Mouse (Mus musculus): ENCODE data around the gene Hist2h3c1.
A peak's percentile ranks its signal among the peaks of the same experiment; 100 is the strongest.
"Not testable (repeated sequence)": the region's sequence is repeated elsewhere in the genome, so short reads cannot be mapped to it uniquely, and the experiment has no call there.

The Hist2h3c1 gene

DNA sequence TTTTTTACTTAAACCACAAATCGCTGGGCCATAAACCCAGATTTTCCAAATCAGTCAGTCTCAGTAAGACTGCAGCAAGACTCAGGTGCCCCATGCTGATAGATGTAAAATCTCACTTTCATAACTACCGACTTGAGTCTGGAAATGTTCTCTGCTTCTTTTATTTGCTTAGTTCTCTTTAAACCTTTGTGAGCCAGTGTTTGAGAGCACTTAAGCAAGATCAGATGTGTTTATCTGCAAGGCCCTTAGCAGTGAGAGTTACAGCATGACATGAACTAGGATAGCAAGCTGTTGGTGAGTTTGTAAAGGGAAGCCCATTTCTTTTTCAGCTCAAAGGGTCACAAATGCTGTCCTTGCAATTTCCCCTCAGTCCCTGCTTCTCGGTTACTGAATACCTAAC is 10.7 kb downstream of the Hist2h3c1 start:
- no peak for DNase-seq (ENCODE audit: low spot score)

- no peak for DNase-seq (ENCODE audit: low spot score)
Observed at GRCm38 (mm10) chr3:96260220-96260619, 13.7 kb downstream of the Hist2h3c1 start.

DNA sequence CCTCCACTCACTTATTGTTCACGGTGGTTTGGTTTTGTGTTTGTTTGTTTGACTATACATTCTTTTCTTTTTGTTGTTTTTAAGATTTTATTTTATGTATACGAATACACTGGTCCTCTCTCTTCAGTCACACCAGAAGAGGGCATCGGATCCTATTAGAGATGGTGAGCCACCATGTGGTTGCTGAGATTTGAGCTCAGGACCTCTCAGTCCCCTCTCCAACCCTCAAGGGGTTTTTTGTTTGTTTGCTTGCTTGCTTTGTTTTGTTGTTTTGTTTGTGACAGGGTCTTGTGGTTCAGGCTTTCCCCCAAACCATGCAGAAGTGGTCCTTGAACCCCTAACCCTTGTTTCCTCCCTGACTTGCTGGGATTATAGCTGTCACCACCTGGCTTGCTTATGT is 15.1 kb downstream of the Hist2h3c1 start:
- DNase-seq (ENCODE audit: low spot score), result no peak

- DNase-seq (ENCODE audit: low spot score), result peak; percentile 61
Observed at GRCm38 (mm10) chr3:96262216-96262875, 15.9 kb downstream of the Hist2h3c1 start.

DNA sequence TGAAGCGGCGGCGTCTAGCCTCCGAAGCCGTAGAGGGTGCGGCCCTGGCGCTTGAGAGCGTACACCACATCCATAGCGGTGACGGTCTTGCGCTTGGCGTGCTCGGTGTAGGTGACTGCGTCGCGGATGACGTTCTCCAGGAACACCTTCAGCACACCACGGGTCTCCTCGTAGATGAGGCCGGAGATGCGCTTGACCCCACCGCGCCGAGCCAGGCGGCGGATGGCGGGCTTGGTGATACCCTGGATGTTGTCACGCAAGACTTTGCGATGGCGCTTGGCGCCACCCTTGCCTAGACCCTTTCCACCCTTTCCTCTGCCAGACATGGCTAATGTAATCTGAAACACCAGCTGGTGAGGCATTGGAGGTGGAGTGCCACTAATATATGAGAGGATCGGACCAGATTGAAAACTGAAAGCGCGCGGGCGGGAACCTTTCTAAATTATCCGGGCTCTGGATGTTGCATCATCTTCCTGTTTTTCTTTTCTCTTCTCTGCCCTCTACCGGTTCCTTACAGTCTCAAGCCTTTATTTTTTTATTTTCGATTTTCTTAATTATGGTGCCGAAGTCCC is 16.6 kb downstream of the Hist2h3c1 start, which contains the start of gene Hist2h4:
Hist2h4 (minus strand) TSS at position 333 of the 572 bp plus-strand sequence.
- peak; percentile 96 for DNase-seq (ENCODE audit: low spot score)

GRCm38 (mm10) chr3:96263558-96264403 is 17.3 kb downstream of the Hist2h3c1 start:
- peak; percentile 42 for DNase-seq (ENCODE audit: low spot score)

DNA sequence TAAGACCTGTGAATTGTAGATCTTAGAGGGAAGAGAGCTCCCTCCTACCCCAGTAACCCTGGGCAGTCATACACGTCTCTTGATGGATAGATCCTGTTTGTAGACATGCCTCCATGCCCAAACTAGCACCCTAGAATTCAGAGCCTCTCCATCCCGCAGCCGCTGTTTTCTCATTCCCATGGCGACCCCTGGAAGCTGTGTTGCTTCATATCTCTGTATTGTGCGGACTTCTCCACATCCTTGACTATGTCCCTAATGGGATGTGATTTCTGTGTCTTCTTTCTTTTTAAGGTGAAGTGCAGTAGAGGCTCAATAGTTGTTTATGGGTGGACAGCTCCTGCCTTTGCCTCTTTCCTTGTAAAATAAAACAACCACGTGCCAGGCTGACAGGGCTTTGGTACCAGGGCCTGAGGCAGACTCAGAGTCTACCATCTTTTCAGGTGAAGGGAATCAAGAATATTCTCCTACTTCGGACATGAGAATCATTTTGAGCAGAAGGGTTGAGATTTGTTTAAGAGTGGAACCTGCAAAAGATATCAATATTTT is 18.0 kb downstream of the Hist2h3c1 start:
- DNase-seq (ENCODE audit: low spot score), result no peak

- DNase-seq (ENCODE audit: low spot score), result no peak
Observed at GRCm38 (mm10) chr3:96266132-96266710, 19.7 kb downstream of the Hist2h3c1 start.

GRCm38 (mm10) chr3:96267541-96267940 is 21.1 kb downstream of the Hist2h3c1 start:
- no peak for DNase-seq (ENCODE audit: low spot score)

DNA sequence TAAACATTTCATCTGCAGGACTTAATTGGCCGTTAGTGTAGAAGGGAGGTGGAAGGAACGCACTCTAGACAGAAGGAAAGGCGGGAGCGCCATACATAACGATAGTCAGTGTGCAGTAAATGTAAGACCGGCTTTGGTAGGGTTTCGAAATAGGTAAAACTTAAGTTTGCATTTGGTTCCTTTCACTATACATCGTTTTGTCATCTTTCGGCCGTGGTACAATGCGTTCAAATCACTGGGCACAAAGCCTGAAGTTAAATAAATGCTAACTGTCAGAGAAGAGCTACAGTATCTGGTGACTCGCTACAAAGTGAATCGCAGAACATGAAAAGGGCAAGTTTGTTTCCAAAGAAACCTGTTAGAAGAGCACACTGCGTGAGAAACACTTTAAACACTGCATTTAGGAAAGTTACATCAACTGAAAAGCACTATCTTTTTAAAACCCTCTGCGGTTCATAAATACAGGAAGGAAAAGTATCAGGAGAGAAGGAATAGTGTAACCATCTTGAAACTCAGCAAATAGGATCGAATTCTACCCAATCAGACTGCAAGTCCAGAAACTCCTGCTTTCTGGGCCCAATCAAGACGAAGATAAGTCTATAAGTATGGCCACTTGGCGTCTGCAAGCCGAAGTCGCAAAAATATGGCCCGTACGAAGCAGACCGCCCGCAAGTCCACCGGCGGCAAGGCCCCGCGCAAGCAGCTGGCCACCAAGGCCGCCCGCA is 21.7 kb downstream of the Hist2h3c1 start, which contains the start of gene Hist2h3b:
Hist2h3b (plus strand) TSS at position 604 of the 725 bp plus-strand sequence.
- peak; percentile 77 for DNase-seq (ENCODE audit: low spot score)

DNA sequence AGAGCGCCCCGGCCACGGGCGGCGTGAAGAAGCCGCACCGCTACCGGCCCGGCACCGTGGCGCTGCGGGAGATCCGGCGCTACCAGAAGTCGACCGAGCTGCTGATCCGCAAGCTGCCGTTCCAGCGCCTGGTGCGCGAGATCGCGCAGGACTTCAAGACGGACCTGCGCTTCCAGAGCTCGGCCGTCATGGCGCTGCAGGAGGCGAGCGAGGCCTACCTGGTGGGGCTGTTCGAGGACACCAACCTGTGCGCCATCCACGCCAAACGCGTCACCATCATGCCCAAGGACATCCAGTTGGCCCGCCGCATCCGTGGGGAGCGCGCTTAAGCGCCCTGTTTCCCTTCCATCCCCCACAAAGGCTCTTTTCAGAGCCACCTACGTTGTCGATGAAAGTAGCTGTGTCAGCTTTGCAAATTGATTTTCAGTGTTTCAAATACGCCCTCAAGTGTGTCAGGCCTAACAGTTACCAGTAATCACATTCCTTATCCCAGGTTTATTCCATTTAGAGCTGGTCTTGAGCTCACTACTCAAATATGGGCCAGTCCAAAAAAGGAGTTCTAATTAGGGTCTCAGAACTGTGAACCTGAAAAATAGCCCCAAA is 22.4 kb downstream of the Hist2h3c1 start:
- DNase-seq (ENCODE audit: low spot score), result not testable (repeated sequence)

DNA sequence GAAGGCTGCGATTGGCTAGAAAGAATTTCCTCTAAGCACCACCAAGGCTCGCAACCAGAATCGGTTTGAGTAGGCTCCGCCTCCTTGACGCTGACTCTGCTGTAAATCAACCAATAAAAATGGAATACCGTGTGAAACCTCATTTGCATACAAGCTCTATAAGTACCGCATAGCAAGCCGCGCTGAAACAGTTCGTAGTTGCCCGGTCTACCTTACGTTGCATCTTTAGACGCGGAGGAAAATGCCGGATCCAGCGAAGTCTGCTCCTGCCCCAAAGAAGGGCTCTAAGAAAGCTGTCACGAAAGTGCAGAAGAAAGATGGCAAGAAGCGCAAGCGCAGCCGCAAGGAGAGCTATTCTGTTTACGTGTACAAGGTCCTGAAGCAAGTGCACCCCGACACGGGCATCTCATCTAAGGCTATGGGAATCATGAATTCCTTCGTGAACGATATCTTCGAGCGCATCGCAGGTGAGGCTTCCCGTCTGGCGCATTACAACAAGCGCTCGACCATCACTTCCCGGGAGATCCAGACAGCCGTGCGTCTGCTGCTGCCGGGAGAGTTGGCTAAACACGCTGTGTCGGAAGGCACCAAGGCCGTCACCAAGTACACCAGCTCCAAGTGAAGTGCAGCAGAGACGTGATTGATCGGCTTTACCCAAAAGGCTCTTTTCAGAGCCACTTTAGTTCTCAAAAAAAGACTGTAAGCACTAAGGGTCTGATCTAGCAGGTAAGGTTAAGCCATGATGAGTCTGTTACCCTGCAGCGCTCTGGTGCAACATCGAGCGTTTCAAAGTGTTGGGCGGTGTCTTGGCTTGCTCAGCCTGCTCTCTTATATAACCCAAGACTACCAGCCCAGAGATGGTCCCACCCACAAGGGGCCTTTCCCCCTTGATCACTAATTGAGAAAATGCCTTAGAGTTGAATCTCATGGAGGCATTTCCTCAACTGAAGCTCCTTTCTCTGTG is 23.3 kb downstream of the Hist2h3c1 start, which contains the start of gene Hist2h2bb:
Hist2h2bb (plus strand) TSS at position 242 of the 964 bp plus-strand sequence.
- peak; percentile 72 for DNase-seq (ENCODE audit: low spot score)

- DNase-seq (ENCODE audit: low spot score), result no peak
Observed at GRCm38 (mm10) chr3:96273591-96274465, 27.3 kb downstream of the Hist2h3c1 start.

- no peak for DNase-seq (ENCODE audit: low spot score)
Observed at GRCm38 (mm10) chr3:96277428-96277799, 30.9 kb downstream of the Hist2h3c1 start.

GRCm38 (mm10) chr3:96277800-96278624 is 31.5 kb downstream of the Hist2h3c1 start:
- peak; percentile 89 for DNase-seq (ENCODE audit: low spot score)

- no peak for DNase-seq (ENCODE audit: low spot score)
Observed at GRCm38 (mm10) chr3:96280660-96281059, 34.2 kb downstream of the Hist2h3c1 start.

DNA sequence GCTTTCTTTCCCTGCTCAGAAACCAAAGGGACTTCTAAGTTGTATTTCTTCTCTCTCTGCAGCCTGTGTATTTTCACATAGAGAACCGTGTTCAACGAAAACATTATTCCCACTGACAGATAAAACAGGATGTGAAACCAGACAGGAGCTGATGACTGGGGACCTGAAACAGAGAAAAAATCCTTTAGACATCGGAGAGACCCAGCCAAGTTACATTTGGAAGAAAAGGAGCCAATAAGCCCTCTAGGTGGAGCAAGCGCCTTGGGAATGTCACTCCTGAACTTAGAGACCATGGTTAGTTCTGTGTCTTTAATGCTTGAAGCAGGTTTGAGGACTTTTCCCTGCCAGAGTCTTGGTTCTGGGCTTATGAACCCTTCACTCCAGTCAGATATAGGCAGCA is 38.0 kb downstream of the Hist2h3c1 start:
- no peak for DNase-seq (ENCODE audit: low spot score)

DNA sequence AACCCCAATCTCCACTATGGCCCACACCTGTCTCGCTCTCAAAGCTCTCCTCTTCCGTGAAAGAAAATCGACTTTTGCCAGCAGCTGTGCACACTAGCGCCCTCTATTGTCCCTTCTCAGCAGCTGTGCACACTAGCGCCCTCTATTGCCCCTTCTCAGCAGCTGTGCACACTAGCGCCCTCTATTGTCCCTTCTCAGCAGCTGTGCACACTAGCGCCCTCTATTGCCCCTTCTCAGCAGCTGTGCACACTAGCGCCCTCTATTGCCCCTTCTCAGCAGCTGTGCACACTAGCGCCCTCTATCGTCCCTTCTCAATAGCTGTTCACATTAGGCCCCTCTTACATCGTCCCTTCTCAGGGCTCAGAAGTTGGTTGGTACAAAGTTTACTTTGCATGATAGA is 40.8 kb downstream of the Hist2h3c1 start:
- DNase-seq (ENCODE audit: low spot score), result not testable (repeated sequence)

Measured in ovary, postnatal 14 days (tissue).